ENCODE assay signal across 1 mouse cellular context in the genomic region with DNA sequence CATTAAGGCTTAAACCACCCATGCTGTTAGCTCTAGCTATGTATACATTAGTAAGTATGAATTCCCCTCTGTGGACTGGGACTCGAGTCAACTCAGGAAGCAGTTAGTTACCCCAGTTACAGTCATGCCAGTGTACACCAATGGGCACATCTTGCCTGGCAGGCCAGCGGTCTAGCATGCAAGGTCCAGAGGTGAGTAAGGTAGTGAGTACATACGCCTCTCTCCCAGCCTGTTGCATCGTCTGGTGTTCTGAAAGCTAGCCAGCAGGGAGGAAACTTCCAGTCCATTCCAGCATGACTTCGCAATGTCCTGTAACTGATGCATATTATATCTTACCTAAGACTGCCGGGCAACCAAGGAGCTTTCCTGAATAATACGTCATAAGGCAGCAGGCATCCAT.
TF ChIP-seq lines count a peak whose summit lies in the region.

No protein-coding gene starts in this region.

TF ChIP-seq in CH12.LX, 34 proteins besides CTCF, POLR2A, EP300 and RAD21 (continued from another document):
- peak; percentile 17; the same call in 1 of the 2 replicates for TF ChIP-seq IRF4 (IDR thresholded peaks at IDR 0.05; ENCODE audit: low read depth, low read length)
